ENCODE assay signal across 11 mouse cellular contexts in genomic region chr4:44605453-44605852, GRCm38 (mm10).
"Had no signal": no experiment of that assay in that cellular context is flagged by ENCODE, and none has a peak within 500 bp of the region (broad histone marks: within the 10 kb centered on the region; RNA-seq: fewer than 3 reads in every experiment).

No protein-coding gene starts in this region.

- H3K27ac ChIP-seq: limb, embryonic 15.5 days; liver, embryonic 12.5 days; midbrain, embryonic 10.5 days; midbrain, embryonic 15.5 days; stomach, embryonic 15.5 days had no signal

- DNase-seq: kidney, postnatal 25 days; lung, embryonic 14.5 days; lung, postnatal 10 days; lung, postnatal 4 days; right cerebral cortex, postnatal 14 days; thymus, postnatal 4 days had no signal

- H3K27me3 ChIP-seq: limb, embryonic 15.5 days; liver, embryonic 12.5 days; midbrain, embryonic 15.5 days; stomach, embryonic 15.5 days had no signal

- H3K4me2 ChIP-seq: limb, embryonic 15.5 days; liver, embryonic 12.5 days; lung, embryonic 14.5 days; midbrain, embryonic 15.5 days; stomach, embryonic 15.5 days had no signal

- ATAC-seq: liver, embryonic 12.5 days; midbrain, embryonic 15.5 days had no signal

- H3K4me3 ChIP-seq: limb, embryonic 15.5 days; liver, embryonic 12.5 days; midbrain, embryonic 10.5 days; midbrain, embryonic 15.5 days; stomach, embryonic 15.5 days had no signal

- H3K9me3 ChIP-seq: limb, embryonic 15.5 days; liver, embryonic 12.5 days; midbrain, embryonic 10.5 days; midbrain, embryonic 15.5 days; stomach, embryonic 15.5 days had no signal

- H3K36me3 ChIP-seq: limb, embryonic 15.5 days; liver, embryonic 12.5 days; midbrain, embryonic 15.5 days; stomach, embryonic 15.5 days had no signal

- H3K9ac ChIP-seq: limb, embryonic 15.5 days; liver, embryonic 12.5 days; lung, embryonic 14.5 days; midbrain, embryonic 15.5 days; stomach, embryonic 15.5 days had no signal

- H3K4me1 ChIP-seq: liver, embryonic 12.5 days; stomach, embryonic 15.5 days had no signal
